Mouse (Mus musculus) megakaryocyte-erythroid progenitor cell, adult 5-6 weeks (primary cell): ENCODE data around the gene Dnm3. TPM values are rescaled to one million over a fixed set of nuclear protein-coding genes. Genes with fewer than 3 reads are reported as not detected.

Source experiments
- ATAC-seq: replicated peaks from 2 replicates; pipeline ENCODE4 v1.8.0; 2016; ENCODE audit warnings: mild to moderate bottlenecking, inconsistent platforms; ENCODE audit not compliant: severe bottlenecking, poor library complexity, low FRiP score, low TSS enrichment
- total RNA-seq, 2 experiments: library from RNA; stranded (forward) in 1 of 2; stranded (reverse) in 1 of 2; fragments of 200-1000, 215-1000 nt in 1 of 2; fragments of >200 nt in 1 of 2; fragmentation: Nextera tagmentation in 1 of 2; gene quantifications; 2 replicates each; pipeline ENCODE4 v1.2.3; 2014 to 2017

Gene Dnm3
- total RNA-seq, 2 experiments from 2014 or later: 0.37 TPM; not detected in 1

DNA sequence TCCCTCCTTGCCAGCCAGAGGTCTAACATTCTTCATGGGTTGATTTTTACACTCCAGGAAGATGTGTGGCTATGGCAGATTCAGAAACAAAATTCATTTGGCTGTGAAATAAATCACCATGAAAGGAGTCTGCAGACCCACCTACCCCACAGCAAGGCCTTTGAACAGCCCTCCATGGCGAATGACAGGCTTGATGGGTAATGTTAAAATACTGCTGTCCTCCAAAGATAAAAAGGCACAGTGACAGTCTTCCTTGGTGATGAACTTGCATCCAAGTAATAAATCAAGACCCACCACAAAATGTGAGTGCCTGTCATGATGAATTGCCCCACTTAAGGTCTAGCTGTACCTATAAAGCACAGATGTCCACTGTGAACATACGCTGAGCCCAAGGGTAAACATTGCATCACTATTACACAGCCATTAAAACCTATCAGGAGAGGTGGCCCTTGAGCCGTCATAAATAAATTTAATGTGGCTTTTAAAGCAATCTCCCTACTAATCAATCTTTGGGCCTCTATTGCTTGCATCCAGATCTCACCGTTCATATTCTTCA is 131.3 kb downstream of the Dnm3 start:
- ATAC-seq: no peak

DNA sequence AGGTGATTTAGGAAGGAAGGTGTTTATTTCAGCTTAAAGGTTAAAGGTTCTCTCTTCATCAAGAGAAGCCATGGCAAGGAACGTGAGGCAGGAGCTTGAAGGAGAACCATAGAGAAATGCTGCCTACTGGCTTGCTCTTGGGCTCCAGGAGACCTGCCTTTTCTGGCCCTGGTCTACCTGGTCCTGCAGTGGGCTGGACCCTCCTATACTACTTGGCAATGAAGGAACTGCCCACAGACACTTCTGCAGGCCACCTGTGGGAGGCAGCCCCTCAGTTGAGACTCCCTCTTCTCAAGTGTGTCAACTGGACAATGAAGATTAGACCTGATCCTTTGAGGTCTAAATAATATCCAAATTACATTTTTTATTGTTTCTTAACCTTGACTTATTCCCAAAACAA is 140.7 kb downstream of the Dnm3 start:
- ATAC-seq: no peak

DNA sequence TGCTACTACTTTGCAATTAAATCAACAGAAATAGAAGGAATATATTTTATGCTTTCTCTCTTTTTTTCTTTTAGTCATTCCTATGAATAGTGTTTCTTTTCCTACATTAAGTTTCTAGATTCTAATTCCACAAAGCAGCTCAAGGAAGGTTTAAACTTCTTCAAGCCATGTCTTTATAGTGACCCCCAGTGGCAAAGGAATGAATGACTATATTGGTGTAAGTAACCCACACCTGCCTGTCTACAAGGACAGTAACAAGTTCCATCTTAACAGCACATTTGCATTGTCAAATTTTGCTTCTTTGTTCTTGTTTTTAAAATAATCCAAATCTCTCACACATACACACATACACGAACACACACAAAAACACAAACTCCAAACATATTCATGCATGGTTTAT is 141.2 kb downstream of the Dnm3 start:
- peak; percentile 78; the same call in 1 of the 2 replicates for ATAC-seq

DNA sequence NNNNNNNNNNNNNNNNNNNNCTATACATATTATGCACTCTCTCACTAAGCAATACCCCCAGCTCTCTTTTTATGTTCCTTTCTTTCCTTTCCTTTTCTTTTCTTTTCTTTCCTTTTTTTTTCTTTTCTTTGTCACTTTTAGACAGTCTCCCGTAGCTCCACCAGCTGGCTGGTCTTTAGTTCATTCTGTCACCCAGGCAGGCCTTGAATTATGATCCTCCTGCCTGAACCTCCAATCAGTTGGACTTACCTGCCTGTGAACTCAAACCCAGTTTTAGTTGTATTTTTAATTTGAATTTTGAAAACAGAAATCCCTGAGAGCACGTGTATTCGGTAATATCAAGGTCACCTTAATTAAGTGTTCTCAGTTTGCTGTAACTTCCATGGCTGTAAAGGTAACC is 141.6 kb downstream of the Dnm3 start:
- no peak for ATAC-seq

DNA sequence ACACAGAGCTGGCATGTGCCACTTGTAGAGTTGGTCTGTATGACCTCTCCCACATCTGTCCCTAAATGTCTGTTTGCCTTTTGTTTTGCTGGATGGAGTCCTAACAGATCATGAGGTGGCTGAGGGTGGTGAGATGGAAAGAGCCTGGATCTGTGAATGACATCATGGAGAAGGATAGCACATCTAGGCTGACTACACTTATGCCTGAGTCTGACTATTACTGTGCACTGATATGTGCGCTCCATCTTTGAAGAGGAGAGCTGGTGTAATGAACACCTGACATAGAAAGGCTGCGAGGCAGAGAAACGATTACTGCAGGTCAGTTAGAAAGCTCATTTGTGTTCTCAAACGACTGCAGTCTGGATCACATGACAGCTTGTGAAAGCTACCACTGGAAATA is 149.2 kb downstream of the Dnm3 start:
- ATAC-seq: no peak

DNA sequence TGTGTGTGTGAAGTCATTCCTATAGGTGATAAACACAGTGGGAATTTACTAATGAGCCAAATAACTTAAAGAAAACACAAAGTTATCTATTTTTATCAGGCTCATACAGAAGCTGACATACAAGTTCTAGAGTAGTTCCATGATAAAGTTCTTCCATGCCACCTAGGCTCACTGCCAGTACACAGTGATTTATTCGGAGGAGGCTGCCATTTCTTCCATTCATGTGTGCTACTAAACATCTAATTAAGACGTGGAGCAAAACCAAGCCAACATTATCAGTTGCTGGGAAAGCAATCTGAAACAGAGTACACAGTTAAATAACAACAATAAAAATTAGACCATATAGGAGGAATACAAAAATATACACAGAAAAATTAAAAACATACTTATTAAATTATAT is 150.2 kb downstream of the Dnm3 start:
- no peak for ATAC-seq

DNA sequence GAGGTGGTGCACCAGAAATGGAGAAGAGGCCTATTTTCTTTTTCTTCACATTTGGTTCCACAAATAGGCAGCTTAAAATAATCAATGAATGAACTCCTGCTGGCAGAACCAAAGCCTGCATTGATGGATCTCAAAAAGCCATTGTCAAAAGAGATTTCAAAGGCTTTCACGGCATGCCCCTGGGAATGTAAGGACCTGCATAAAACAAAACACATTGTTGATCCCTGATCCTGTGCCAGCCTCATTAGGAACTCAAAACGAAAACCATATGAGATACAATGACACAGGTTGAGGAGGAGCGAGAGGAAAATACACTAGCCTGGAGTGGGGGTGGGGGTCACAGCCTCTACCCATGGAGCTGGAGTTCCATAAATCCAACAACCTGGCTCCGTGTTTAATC is 153.4 kb downstream of the Dnm3 start:
- ATAC-seq: no peak

DNA sequence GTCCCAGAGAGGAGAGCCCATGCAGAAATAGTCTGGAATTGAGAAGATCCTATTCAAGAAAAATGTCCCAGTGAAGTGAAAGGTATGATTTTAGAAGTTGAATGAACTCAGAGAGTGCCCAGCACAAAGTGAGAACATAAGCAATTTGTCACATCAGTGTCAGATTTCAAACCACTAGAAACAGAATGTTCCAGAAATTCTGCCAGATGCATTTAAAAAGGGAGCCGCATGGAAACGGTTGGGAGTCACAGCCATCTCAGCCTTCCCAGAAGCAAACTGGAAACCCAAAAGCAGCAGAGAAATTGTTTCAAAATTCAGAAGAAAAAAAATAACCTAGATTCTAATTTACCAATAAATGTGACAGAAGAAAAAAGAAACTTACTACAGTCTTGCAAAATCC is 154.7 kb downstream of the Dnm3 start:
- ATAC-seq: no peak

DNA sequence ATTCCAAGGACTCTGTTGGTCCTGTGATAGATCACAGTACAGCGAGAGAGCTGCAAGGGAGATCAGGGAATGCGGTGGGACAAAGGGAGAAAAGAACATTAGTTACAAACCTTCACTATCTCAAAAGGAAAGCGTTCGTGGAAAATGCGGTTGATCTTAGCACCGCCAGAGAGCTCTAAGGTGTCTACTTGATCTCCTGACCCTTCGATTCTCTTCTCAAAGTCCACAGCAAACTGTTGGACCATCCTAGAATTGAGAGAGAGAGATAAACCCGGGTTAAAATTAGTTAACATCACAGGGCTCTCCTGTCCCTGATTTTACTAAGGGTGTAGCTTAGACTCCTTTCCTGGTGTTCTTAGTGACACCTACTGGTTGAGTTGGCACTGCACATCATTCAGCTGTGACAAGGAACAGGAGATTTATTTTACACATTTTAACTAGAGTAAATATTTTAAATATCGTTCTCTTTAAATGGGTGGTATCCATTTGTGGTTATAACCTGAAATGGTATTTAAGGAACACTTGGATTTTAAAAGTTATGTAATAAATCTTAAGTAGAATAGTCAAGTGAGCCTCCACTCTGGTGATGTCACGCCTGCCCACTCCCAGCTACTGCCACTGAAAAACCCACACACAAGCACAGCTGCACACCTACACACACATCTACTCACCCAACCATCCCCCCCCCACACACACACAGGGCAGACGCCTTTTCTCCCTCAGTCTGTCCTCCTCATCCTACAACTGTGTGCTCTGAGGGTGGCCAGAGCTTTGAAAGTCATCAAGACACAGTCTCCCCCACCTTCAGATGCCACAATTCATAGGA is 164.2 kb downstream of the Dnm3 start:
- peak; percentile 91 for ATAC-seq

DNA sequence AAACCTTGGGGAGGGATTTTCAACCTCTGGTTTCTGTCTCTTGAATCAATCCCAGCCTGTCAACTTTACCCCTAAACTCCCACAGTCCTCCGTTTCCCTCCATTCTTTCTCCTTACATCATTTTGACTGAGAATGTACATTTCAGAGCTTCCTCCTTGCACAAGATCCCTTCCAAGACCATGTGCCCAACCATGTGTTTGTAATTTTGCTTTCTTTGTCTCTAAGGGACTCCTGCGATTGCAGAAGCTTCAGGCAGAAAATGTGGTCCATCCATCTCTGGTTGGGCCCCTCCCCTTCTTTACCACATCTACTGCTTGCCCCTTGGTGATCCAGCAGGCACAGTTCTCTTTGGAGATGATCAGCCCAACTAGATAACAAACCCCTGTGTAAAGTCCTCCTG is 165.2 kb downstream of the Dnm3 start:
- ATAC-seq: no peak

DNA sequence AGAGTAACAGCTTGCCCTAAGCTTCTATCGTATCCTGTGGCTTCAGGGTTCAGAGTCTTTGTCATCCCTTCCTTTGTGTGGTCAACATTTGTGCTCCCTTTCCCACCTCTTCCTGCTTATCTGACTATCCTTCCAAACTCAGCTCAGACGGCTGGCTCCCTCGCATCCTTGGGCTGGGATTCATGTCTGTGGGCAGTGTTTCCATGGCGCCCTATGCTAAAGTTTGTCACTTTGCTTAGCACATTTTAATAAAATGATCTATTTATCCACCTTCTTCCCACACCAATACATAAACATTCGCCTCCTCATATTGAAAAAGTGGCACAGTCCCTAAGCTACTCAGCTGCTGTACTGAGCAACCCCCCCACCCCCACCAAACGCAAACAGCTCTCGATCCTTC is 165.7 kb downstream of the Dnm3 start:
- no peak for ATAC-seq

DNA sequence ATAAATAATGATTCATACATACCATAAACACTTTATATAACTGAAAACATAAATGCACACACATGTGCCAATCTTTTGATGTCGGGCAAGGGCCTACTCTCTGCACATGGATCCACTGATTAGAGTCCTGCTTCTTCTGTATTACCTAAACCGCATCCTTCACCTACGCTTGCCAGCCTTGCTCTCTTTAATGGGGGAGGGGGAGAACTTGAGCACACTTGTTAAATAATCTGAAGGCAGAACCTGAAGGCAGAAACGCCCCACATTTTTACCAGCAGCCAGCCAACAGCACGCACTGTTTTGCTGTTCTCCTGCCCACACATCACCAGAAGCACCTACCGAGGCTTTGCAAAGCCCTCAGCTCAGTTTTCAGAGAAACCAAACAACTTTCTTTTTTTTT is 172.6 kb downstream of the Dnm3 start:
- no peak for ATAC-seq

DNA sequence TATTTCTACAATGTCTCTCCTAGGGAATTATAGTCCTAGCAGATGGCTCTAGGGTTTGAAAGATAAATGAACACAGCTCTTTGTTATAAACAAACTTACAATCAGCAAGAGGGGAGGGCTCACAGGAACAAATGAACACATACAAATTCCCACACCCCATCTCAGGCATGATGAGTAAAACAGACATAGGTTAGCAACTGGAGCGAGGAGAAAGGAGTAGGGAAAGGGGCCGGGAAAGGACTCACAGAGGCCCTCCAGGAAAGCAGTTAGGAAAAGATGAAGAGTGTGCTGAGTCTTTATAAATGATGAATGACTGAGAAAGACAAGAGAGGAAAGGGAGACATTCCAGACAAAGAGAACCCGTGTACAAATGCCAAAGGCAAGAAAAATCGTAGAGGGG is 175.4 kb downstream of the Dnm3 start:
- ATAC-seq: no peak

DNA sequence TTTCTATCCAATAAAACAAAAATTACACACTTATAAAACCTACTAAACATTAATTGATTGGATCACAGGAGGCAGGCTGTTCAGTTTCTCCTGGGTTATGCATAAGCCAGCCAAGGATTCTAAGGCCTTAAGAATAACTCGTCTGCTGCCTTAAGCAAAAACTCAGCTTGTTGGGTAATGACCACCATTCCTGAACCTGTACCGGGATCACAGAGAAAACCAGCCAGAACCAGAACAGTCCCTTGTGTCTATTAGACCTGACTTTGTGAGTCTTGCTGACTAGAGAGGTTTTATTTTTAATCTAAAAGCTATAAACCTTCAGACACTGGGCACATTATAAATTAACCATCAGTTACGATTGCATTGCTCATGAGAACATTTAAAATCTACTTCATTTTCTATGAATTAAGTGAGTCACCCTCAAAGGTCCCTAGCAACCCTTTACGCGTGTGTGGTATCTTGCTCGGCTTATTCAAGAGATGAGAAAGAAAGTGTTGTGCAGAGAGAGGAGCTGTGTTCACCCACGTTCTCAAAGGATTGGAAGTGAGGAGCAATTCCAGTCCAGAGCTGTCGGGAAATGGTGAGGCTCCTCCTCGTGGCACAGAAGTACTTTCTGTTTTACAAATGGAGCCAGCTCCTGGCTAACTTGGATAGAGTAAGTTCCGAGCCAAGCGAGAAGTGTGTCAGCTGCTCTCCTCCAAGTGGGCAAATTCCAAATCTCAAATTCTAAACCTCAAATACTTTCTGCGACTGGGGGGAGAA is 178.1 kb downstream of the Dnm3 start:
- no peak for ATAC-seq

DNA sequence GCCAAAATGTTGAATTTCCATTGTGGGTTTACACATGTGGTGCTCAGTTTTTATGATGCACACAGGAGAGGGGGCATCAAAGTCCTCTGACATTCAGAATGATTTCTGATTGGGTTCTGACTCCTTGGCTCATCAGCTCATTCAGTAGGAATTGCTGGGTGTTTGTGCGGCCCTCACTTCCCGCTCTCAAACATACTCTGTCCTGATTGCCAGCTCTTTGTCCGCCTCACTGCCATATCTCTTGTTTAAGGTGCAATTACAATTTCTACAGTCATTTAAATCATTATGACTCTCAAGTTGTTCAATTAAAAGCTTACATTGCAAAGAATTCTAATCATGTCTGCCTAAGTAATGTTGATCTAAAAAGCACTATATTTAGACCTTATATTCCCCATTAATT is 179.3 kb downstream of the Dnm3 start:
- ATAC-seq: no peak

DNA sequence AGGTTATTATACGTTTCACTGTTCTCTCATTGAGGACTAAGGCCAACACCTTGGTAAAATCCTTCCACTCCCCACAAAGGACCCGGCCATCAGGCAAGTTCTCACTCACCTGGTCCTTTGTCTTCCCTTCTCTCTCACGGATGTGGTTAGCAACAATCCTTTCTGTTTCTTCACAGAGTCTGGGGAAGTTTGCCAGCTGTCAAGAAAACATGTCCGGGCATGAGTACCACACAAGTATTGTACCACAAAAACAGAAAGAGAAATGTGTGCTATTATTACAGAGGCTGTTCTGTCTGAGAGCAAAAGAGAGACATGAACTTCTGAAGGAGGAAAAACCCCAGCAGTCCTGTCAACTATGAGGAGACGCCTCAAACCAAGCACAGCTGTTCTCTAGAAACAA is 182.4 kb downstream of the Dnm3 start:
- no peak for ATAC-seq

DNA sequence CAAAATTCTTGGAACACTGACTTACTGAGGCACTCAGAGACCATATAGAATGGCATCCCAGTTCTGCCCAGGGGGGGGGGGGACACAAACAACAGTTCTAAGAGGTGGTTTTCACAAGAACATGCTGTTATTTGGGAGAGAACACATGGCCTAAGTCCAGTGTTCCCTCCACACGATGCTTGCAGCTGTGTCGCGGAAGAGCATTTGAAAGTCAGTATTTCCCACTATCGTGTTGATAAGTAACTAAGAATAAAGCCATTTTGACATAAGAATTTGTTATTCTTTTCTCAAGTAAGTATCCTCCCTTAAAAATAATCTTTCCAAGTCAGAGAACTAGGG is 183.3 kb downstream of the Dnm3 start:
- no peak for ATAC-seq

DNA sequence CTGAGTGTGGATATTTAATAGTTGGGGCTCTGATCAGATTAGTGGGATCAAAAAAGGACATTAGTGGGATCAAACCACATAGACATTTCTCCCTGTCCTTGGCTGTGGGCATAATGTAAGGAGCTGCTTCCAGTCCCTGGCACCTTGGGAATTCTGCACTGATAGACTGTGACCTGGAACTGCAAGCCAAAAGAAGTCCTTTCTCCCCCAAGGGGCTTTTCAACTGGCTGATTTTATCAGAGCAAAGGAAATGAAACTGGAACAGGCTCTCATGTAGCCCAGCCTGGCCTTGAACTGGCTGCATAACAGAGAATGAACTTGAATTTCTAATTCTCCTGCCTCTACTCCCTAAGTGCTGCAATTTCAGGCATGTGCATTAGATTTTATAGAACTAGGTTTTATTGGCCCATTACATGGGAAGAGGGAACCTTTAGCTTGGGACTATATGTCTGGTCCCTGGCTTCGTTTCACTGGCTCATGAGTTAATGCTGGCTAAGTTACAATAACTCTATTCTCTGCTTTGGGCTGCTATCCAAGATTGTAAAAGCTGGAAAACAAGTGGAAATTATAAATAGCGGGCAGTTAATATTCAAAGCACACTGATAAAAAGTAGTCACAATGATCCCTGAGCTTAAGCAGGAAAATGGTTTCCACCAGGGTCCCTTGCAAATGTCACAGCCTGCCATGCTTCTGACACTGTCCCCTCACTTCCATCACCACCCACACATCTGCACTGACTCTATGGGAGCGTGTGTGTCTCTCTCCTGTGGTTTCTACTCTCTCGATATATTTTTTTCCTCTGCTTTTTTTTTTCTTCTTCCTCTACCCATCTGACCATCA is 183.9 kb downstream of the Dnm3 start:
- no peak for ATAC-seq

DNA sequence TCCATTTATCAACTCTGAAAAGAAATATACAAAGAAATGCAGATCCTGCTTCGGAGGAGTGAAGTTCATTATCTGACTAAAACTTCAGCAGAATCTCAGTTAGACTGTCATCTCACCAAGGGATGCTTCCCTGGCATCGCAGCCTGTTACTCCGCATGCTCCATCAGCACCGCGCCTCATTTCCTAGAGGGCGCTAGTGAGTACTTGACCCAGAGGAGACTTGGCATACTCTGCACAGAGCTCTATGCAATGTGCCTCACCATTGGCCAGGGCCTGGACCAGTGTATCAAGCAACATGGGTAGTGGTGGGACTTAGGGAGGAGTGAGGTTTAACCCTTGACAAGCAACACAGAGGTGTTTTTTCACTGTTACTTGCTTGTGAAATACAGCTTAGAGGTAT is 190.9 kb downstream of the Dnm3 start:
- peak; percentile 81; the same call in 1 of the 2 replicates for ATAC-seq

DNA sequence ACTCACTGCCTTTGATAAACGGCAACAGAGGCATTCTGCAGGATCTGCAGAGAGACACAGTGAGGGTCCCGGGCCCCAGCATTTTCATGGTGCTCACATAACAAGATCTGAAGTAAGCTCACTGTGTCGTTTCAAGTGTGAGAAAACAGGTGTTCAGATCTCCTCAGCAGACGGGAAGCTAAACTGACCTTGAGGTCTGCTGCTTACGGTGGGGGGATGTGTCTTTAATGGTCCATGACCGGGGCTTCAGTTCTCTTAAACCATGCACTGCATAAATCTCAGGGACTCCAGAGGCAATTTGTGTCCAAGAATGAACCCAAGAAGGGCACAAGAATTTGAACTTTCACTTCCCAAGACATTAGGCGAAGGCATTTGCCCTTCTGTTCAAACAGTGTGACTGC is 195.9 kb downstream of the Dnm3 start:
- ATAC-seq: no peak
